Mouse (Mus musculus) forebrain, postnatal 0 days (tissue): ENCODE data around the gene Rnf19b. TPM values are rescaled to one million over a fixed set of nuclear protein-coding genes. Genes with fewer than 3 reads are reported as not detected.

Experiments used
- ATAC-seq: fragments of 200-750 bp; cut with Nextera tagmentation; 2 replicates; pipeline ENCODE4 v1.8.0; 2017; ENCODE audit warnings: mild to moderate bottlenecking, moderate library complexity
- DNase-seq: peaks from one replicate; pipeline ENCODE4 v3.0.0-alpha.2; 2015
- H3K27ac ChIP-seq: fragments of 300-500 bp; sonication (generic); 2 replicates; pipeline ENCODE4 v1.5.1; 2014; ENCODE audit warnings: low read depth, mild to moderate bottlenecking, antibody characterized with exemption, low read length, moderate library complexity, mixed read lengths
- H3K27me3 ChIP-seq: fragments of 300-500 bp; sonication (generic); 2 replicates; pipeline ENCODE4 v1.6.1; 2014; ENCODE audit warnings: mild to moderate bottlenecking, low read length, mixed read lengths; ENCODE audit not compliant: insufficient read depth
- H3K36me3 ChIP-seq: fragments of 300-500 bp; sonication (generic); 2 replicates; pipeline ENCODE4 v1.6.1; 2014; ENCODE audit warnings: mild to moderate bottlenecking, moderate library complexity; ENCODE audit not compliant: insufficient read depth
- H3K4me1 ChIP-seq: fragments of 300-500 bp; sonication (generic); 2 replicates; pipeline ENCODE4 v1.6.1; 2014; ENCODE audit warnings: antibody characterized with exemption; ENCODE audit not compliant: insufficient read depth
- H3K4me2 ChIP-seq: fragments of 300-500 bp; sonication (generic); 2 replicates; pipeline ENCODE4 v1.6.1; 2014; ENCODE audit warnings: low read depth, mild to moderate bottlenecking, moderate library complexity
- H3K4me3 ChIP-seq: fragments of 300-500 bp; sonication (generic); 2 replicates; pipeline ENCODE4 v1.5.1; 2014; ENCODE audit warnings: low read depth, low read length, mixed read lengths
- H3K9ac ChIP-seq: fragments of 300-500 bp; sonication (generic); 2 replicates; pipeline ENCODE4 v1.6.1; 2014; ENCODE audit warnings: mild to moderate bottlenecking
- H3K9me3 ChIP-seq: fragments of 300-500 bp; sonication (generic); 2 replicates; pipeline ENCODE4 v1.6.1; 2016; ENCODE audit warnings: low read length
- CTCF ChIP-seq: sonication (generic); IDR thresholded peaks from 2 replicates; pipeline ENCODE4 v1.5.1; 2016; ENCODE audit warnings: antibody characterized with exemption, control low read depth, low read depth
- WGBS: fragments of 180-500 bp; shearing (Covaris S2); extraction: QIAGEN DNeasy Blood & Tissue Kit; methylation state at CpG from one replicate; pipeline ENCODE4 v1.1.7; 2014; 5-methylcytosine and 5-hydroxymethylcytosine counted together
- polyA plus RNA-seq: library from polyadenylated mRNA; unstranded; fragments of >200 nt; fragmentation: Nextera tagmentation; extraction: Ambion mirVana; gene quantifications from 2 replicates; pipeline ENCODE4 v1.2.1, GENCODE M21; 2015
- total RNA-seq: library from RNA; depleted of rRNA; stranded (reverse); fragments of >200 nt; gene quantifications from 2 replicates; pipeline ENCODE4 v1.2.3, GENCODE M21; 2014; rRNA removed

Gene Rnf19b
- total and polyA plus RNA-seq, 2 experiments from 2014 or later: 31.1 to 135 TPM

GRCm38 (mm10) chr4:129130755-129131303, 72.8 kb downstream of the Rnf19b start:
- H3K4me2 ChIP-seq: peak overlapping the region; percentile 37
- H3K9me3 ChIP-seq: no peaks in the 10 kb centered on the region
- H3K4me1 ChIP-seq: peaks cover 14% of the 10 kb centered on the region; the same call in 1 of the 2 replicates
- 0 out of 2 replicates have a peak overlapping the region, but pooled peaks have one; percentile 3 for H3K4me3 ChIP-seq
- 0 out of 2 replicates have a peak, but pooled peaks cover 3% of the 10 kb centered on the region for H3K27me3 ChIP-seq
- H3K27ac ChIP-seq: no peak overlapping the region
- TF ChIP-seq CTCF: no peak
- WGBS: 10% methylated on average over 17 of the region's 17 CpGs
- no peak; the same call in 1 of the 2 replicates for ATAC-seq
- no peak overlapping the region for H3K9ac ChIP-seq
- no peaks in the 10 kb centered on the region for H3K36me3 ChIP-seq
- DNase-seq: no peak

- H3K27ac ChIP-seq: no peak overlapping the region
- TF ChIP-seq CTCF: peak; percentile 85
- H3K9me3 ChIP-seq: no peaks in the 10 kb centered on the region
- H3K4me3 ChIP-seq: no peak overlapping the region
- WGBS: 12% methylated on average over 15 of the region's 15 CpGs
- no peaks in the 10 kb centered on the region for H3K36me3 ChIP-seq
- H3K4me1 ChIP-seq: peaks cover 11% of the 10 kb centered on the region; the same call in 1 of the 2 replicates
- H3K4me2 ChIP-seq: peak overlapping the region; percentile 28; the same call in 1 of the 2 replicates
- ATAC-seq (peak; percentile 56; the same call in 1 of the 2 replicates), DNase-seq (peak; percentile 82)
- 0 out of 2 replicates have a peak, but pooled peaks cover 3% of the 10 kb centered on the region for H3K27me3 ChIP-seq
- no peak overlapping the region for H3K9ac ChIP-seq
Measured at GRCm38 (mm10) chr4:129134799-129135585, 76.9 kb downstream of the Rnf19b start.

Other genes with a start within 250 kb of the Rnf19b start
- 10.9 and 15.7 TPM in 2 replicates for gene Trim62, start 174.7 kb upstream of the Rnf19b start, total RNA-seq
- gene Trim62, start 174.7 kb upstream of the Rnf19b start, polyA plus RNA-seq: 15.5 and 20.4 TPM in 2 replicates
- gene Azin2, start 95.8 kb upstream of the Rnf19b start, total RNA-seq: 19.2 and 23.4 TPM in 2 replicates
- gene Azin2, start 95.8 kb upstream of the Rnf19b start, polyA plus RNA-seq: 16.4 and 18.0 TPM in 2 replicates
- gene Ak2, start 66.3 kb upstream of the Rnf19b start, total RNA-seq: 30.8 and 33.0 TPM in 2 replicates
- 58.5 and 64.2 TPM in 2 replicates for gene Ak2, start 66.3 kb upstream of the Rnf19b start, polyA plus RNA-seq
- not detected in 2 replicates for gene Tmem54, start 47.3 kb downstream of the Rnf19b start, total RNA-seq
- gene Tmem54, start 47.3 kb downstream of the Rnf19b start, polyA plus RNA-seq: not detected in 2 replicates
- gene Hpca, start 63.8 kb downstream of the Rnf19b start, total RNA-seq: 129 and 214 TPM in 2 replicates
- gene Hpca, start 63.8 kb downstream of the Rnf19b start, polyA plus RNA-seq: 110 and 128 TPM in 2 replicates
- gene Fndc5, start 78.7 kb downstream of the Rnf19b start, total RNA-seq: 10.3 and 11.6 TPM in 2 replicates
- gene Fndc5, start 78.7 kb downstream of the Rnf19b start, polyA plus RNA-seq: 5.8 and 8.3 TPM in 2 replicates
- gene S100pbp, start 131.5 kb downstream of the Rnf19b start, total RNA-seq: 41.4 and 52.2 TPM in 2 replicates
- 11.0 and 15.6 TPM in 2 replicates for gene S100pbp, start 131.5 kb downstream of the Rnf19b start, polyA plus RNA-seq
- 97.7 and 119 TPM in 2 replicates for gene Yars, start 131.5 kb downstream of the Rnf19b start, total RNA-seq
- gene Yars, start 131.5 kb downstream of the Rnf19b start, polyA plus RNA-seq: 108 and 120 TPM in 2 replicates
- gene C77080, start 203.1 kb downstream of the Rnf19b start, total RNA-seq: 7.8 and 10.6 TPM in 2 replicates
- gene C77080, start 203.1 kb downstream of the Rnf19b start, polyA plus RNA-seq: 2.7 and 3.5 TPM in 2 replicates
- gene Sync, start 229.3 kb downstream of the Rnf19b start, total RNA-seq: 0.52 and 0.54 TPM in 2 replicates
- gene Sync, start 229.3 kb downstream of the Rnf19b start, polyA plus RNA-seq: 0.48 and 0.79 TPM in 2 replicates